Mouse (Mus musculus) B cell, adult 2 months (primary cell): ENCODE data around the gene Asxl1.
"Not testable (repeated sequence)": the region's sequence is repeated elsewhere in the genome, so short reads cannot be mapped to it uniquely, and the experiment has no call there.

Source experiments
- DNase-seq, 2 experiments: peaks; one replicate each; pipeline ENCODE4 v3.0.0; 2022

Gene Asxl1

GRCm38 (mm10) chr2:153346221-153347182 lies 873 bp downstream of the Asxl1 start:
- peak; percentile 41 to 55 for DNase-seq

- DNase-seq = peak; percentile 27 to 32
These were observed 1.7 kb downstream of the Asxl1 start for GRCm38 (mm10) chr2:153347183-153347781.

- DNase-seq = peak; percentile 10 to 25
These were observed 2.6 kb downstream of the Asxl1 start for GRCm38 (mm10) chr2:153348100-153348831.

GRCm38 (mm10) chr2:153350552-153351181 lies 5.0 kb downstream of the Asxl1 start:
- DNase-seq = peak; percentile 19 to 20

- no peak for DNase-seq
These were observed 9.0 kb downstream of the Asxl1 start for GRCm38 (mm10) chr2:153354648-153355047.

- DNase-seq = no peak
These were observed 11.2 kb downstream of the Asxl1 start for GRCm38 (mm10) chr2:153356784-153357183.

GRCm38 (mm10) chr2:153361101-153361710 lies 15.6 kb downstream of the Asxl1 start:
- no peak for DNase-seq

- DNase-seq = not testable (repeated sequence)
These were observed 18.9 kb downstream of the Asxl1 start for GRCm38 (mm10) chr2:153364531-153364930.

- no peak for DNase-seq
These were observed 25.2 kb downstream of the Asxl1 start for GRCm38 (mm10) chr2:153370871-153371270.

- no peak for DNase-seq
These were observed 29.8 kb downstream of the Asxl1 start for GRCm38 (mm10) chr2:153375380-153375779.

- no peak for DNase-seq
These were observed 34.9 kb downstream of the Asxl1 start for GRCm38 (mm10) chr2:153380479-153380878.

GRCm38 (mm10) chr2:153389831-153390230 lies 44.2 kb downstream of the Asxl1 start:
- no peak for DNase-seq

- DNase-seq = no peak
These were observed 47.4 kb downstream of the Asxl1 start for GRCm38 (mm10) chr2:153393045-153393444.

- no peak for DNase-seq
These were observed 52.3 kb downstream of the Asxl1 start for GRCm38 (mm10) chr2:153397790-153398515.

GRCm38 (mm10) chr2:153399166-153399565 lies 53.5 kb downstream of the Asxl1 start:
- no peak for DNase-seq

- no peak for DNase-seq
These were observed 58.4 kb downstream of the Asxl1 start for GRCm38 (mm10) chr2:153404062-153404461.

- no peak for DNase-seq
These were observed 59.3 kb downstream of the Asxl1 start for GRCm38 (mm10) chr2:153404882-153405281.

GRCm38 (mm10) chr2:153406882-153407281 lies 61.3 kb downstream of the Asxl1 start:
- DNase-seq = no peak

- DNase-seq = no peak
These were observed 63.3 kb downstream of the Asxl1 start for GRCm38 (mm10) chr2:153408971-153409370.

- no peak for DNase-seq
These were observed 65.9 kb downstream of the Asxl1 start for GRCm38 (mm10) chr2:153411557-153411956.

GRCm38 (mm10) chr2:153412563-153412962 lies 66.9 kb downstream of the Asxl1 start:
- no peak for DNase-seq

- peak; percentile 35 to 51 for DNase-seq
These were observed 69.0 kb downstream of the Asxl1 start for GRCm38 (mm10) chr2:153414607-153415006.
